Comparison of ENCODE assay signal across 20 mouse cellular contexts in genomic region chr12:117760846-117761245, GRCm38 (mm10). TPM values are rescaled to one million over a fixed set of nuclear protein-coding genes. Genes with fewer than 3 reads are reported as not detected.
DNase-seq lines count a peak whose midpoint lies in the region; ATAC-seq and TF ChIP-seq lines count a peak whose summit lies in the region.
"Had no signal": no experiment of that assay in that cellular context is flagged by ENCODE, and none has a peak within 500 bp of the region (broad histone marks: within the 10 kb centered on the region; RNA-seq: fewer than 3 reads in every experiment).

No protein-coding gene starts in this region.

- 0 out of 2 replicates have a peak, but pooled peaks cover 4% of the 10 kb centered on the region for H3K36me3 ChIP-seq in heart, embryonic 10.5 days
- H3K36me3 ChIP-seq in midbrain, embryonic 15.5 days (replicated peaks) = no peaks in the 10 kb centered on the region
- H3K36me3 ChIP-seq: embryonic facial prominence, embryonic 10.5 days; embryonic facial prominence, embryonic 12.5 days had no signal

- DNase-seq in heart, adult 11 months = peak; percentile 76
- DNase-seq in heart, postnatal 14 days = no peak
- peak; percentile 64 for DNase-seq in heart, embryonic 10.5 days (ENCODE audit: low spot score)
- DNase-seq in heart, postnatal 36 days = no peak
- no peak for DNase-seq in layer of hippocampus, adult 2 months (ENCODE audit: low spot score in 2 of 2)
- DNase-seq in layer of hippocampus, postnatal 10 days (ENCODE audit: low spot score in 2 of 2) = no peak
- DNase-seq: adrenal gland, adult 2 months; adrenal gland, postnatal 10 days; adrenal gland, postnatal 25 days; cerebellum, adult 11-12 months; cerebellum, adult 2 months; cerebellum, adult 9-10 months; cerebellum, postnatal 10 days; cerebellum, postnatal 25 days had no signal

- no peaks in the 10 kb centered on the region for H3K9me3 ChIP-seq in heart, embryonic 10.5 days
- no peaks in the 10 kb centered on the region for H3K9me3 ChIP-seq in midbrain, embryonic 15.5 days
- H3K9me3 ChIP-seq: embryonic facial prominence, embryonic 10.5 days; embryonic facial prominence, embryonic 12.5 days; forebrain, embryonic 13.5 days; forebrain, embryonic 15.5 days had no signal

- intact Hi-C loops in heart, postnatal 14 days (cut with DNase I) = loop anchor here (5.0 kb wide), 1 partner anchor 99 kb away; no protein-coding TSS in a partner anchor
- intact Hi-C loops in heart, postnatal 36 days (cut with DNase I) = no loop called here

- H3K27me3 ChIP-seq in heart, embryonic 10.5 days (ENCODE audit: insufficient read depth, poor library complexity, severe bottlenecking) = no peaks in the 10 kb centered on the region
- no peaks in the 10 kb centered on the region for H3K27me3 ChIP-seq in midbrain, embryonic 15.5 days (replicated peaks)
- H3K27me3 ChIP-seq: embryonic facial prominence, embryonic 12.5 days; forebrain, embryonic 15.5 days had no signal

- H3K4me3 ChIP-seq in heart, embryonic 10.5 days = no peak overlapping the region
- H3K4me3 ChIP-seq in layer of hippocampus, adult 2 months = no peak overlapping the region
- H3K4me3 ChIP-seq in brown adipose tissue, adult 24 weeks (ENCODE audit: insufficient read depth, low read depth, low read length) = no peak overlapping the region
- H3K4me3 ChIP-seq in midbrain, embryonic 15.5 days = no peak overlapping the region
- H3K4me3 ChIP-seq: embryonic facial prominence, embryonic 10.5 days; embryonic facial prominence, embryonic 12.5 days; forebrain, embryonic 13.5 days; forebrain, embryonic 15.5 days had no signal

- peaks cover 22% of the 10 kb centered on the region for H3K4me1 ChIP-seq in heart, embryonic 10.5 days
- peaks cover 12% of the 10 kb centered on the region for H3K4me1 ChIP-seq in brown adipose tissue, adult 24 weeks (ENCODE audit: control insufficient read depth, insufficient read depth, insufficient read length, low read length)
- H3K4me1 ChIP-seq in midbrain, embryonic 15.5 days = peaks cover 9% of the 10 kb centered on the region; the same call in 1 of the 2 replicates
- H3K4me1 ChIP-seq: embryonic facial prominence, embryonic 12.5 days; forebrain, embryonic 15.5 days had no signal

- TF ChIP-seq CTCF in layer of hippocampus, adult 2 months (conservative IDR thresholded peaks at IDR 0.05) = no peak

- no peak for ATAC-seq in midbrain, embryonic 15.5 days (replicated peaks)

- no peak overlapping the region for H3K4me2 ChIP-seq in midbrain, embryonic 15.5 days
- H3K4me2 ChIP-seq: embryonic facial prominence, embryonic 12.5 days; forebrain, embryonic 13.5 days; forebrain, embryonic 15.5 days had no signal

- no peak overlapping the region for H3K27ac ChIP-seq in heart, embryonic 10.5 days
- peak overlapping the region; percentile 77 for H3K27ac ChIP-seq in layer of hippocampus, adult 2 months
- H3K27ac ChIP-seq in brown adipose tissue, adult 24 weeks (replicated peaks; ENCODE audit: low read depth, low read length) = peak overlapping the region; percentile 65
- H3K27ac ChIP-seq in midbrain, embryonic 15.5 days = no peak overlapping the region
- H3K27ac ChIP-seq: embryonic facial prominence, embryonic 10.5 days; embryonic facial prominence, embryonic 12.5 days; forebrain, embryonic 13.5 days; forebrain, embryonic 15.5 days had no signal

- no peak overlapping the region for H3K9ac ChIP-seq in midbrain, embryonic 15.5 days
- H3K9ac ChIP-seq: embryonic facial prominence, embryonic 12.5 days; forebrain, embryonic 13.5 days; forebrain, embryonic 15.5 days had no signal

RNA-seq across cellular contexts. Expression of gene Cdca7l, which starts 43.2 kb away (rescaled TPM):
- 1 to 10 TPM in 1 of 2 experiments, under 1 TPM in 1; 0.76 to 1.0 TPM for total RNA-seq in heart, postnatal 14 days (2021)
- polyA plus RNA-seq in heart, embryonic 10.5 days (2016; fragmentation: Nextera tagmentation; extraction: Ambion mirVana) = 18.5 and 30.7 TPM in 2 replicates
- under 1 TPM; 0.17 to 0.30 TPM for total RNA-seq in heart, postnatal 36 days (2021)
- 1 to 10 TPM; 1.0 to 1.4 TPM for total RNA-seq in layer of hippocampus, adult 2 months (2021)
- total RNA-seq in layer of hippocampus, postnatal 10 days (2021) = 1 to 10 TPM; 1.8 to 2.1 TPM
- polyA plus RNA-seq in brown adipose tissue, adult 24 weeks (2012; ENCODE audit: insufficient read depth, insufficient read length, missing spikeins) = 3.1 TPM in 1 of 2 replicates, not detected in the other
- 3.4 and 4.1 TPM in 2 replicates for polyA plus RNA-seq in midbrain, embryonic 15.5 days (2015; fragmentation: Nextera tagmentation; extraction: Ambion mirVana)

Comparison
In these comparisons a context has a peak if more than half of its experiments do, and no peak if none do; other contexts are left out.
1. DNase-seq: peak in heart, adult 11 months (single experiment) and heart, embryonic 10.5 days (single experiment); none in heart, postnatal 14 days (0 of 2), heart, postnatal 36 days (0 of 2), layer of hippocampus, adult 2 months (0 of 2) and layer of hippocampus, postnatal 10 days (0 of 2).
2. H3K27ac ChIP-seq: peak in layer of hippocampus, adult 2 months (single experiment) and brown adipose tissue, adult 24 weeks (single experiment); none in heart, embryonic 10.5 days (single experiment) and midbrain, embryonic 15.5 days (single experiment).